Mouse (Mus musculus) embryonic stem cell, embryonic (primary cell): ENCODE measurements at regions not wholly inside any gene's neighbourhood (a gene's known extent, or its start where the extent isn't known, plus 50 kb on each side); places are given as distances from the start of the nearest gene placed in this dataset.

Experiments used
- CTCF ChIA-PET, 4 experiments: fragments of 300-600 bp in 2 of 4; fragments of 350-600 bp in 2 of 4; sonication (Branson Sonifier 250); formaldehyde crosslinking; loops; one replicate each; lab custom pipeline; 2022; ENCODE audit warnings: inconsistent platforms in 2 of 4; lab: Charles Lee
- POLR2A ChIA-PET, 4 experiments: fragments of 300-600 bp in 2 of 4; fragments of 350-600 bp in 2 of 4; sonication (Branson Sonifier 250); formaldehyde crosslinking; loops; one replicate each; lab custom pipeline; 2022; ENCODE audit warnings: antibody characterized with exemption in 4 of 4, inconsistent platforms in 1 of 4; lab: Charles Lee

GRCm38 (mm10) chr1:113703462-113703861, 1838.7 kb upstream of the Dsel start:
- ChIA-PET CTCF (no interaction called here), POLR2A (no interaction called here)

GRCm38 (mm10) chr1:113688614-113689013, 1823.9 kb upstream of the Dsel start:
- CTCF ChIA-PET, result no interaction called here
- POLR2A ChIA-PET, result no interaction called here

GRCm38 (mm10) chr1:113676301-113676871, 1811.7 kb upstream of the Dsel start:
- POLR2A ChIA-PET, result no interaction called here
- CTCF ChIA-PET, result no interaction called here

- CTCF ChIA-PET, result no interaction called here
Observed at GRCm38 (mm10) chr1:113630898-113631297, 1766.2 kb upstream of the Dsel start.

More at GRCm38 (mm10) chr1:113630898-113631297, 1766.2 kb upstream of the Dsel start:
- POLR2A ChIA-PET, result interaction anchor here in 1 of 4 experiments (0.7 kb wide), 1 partner anchor 331 kb away, joined by 3 read pairs; no protein-coding TSS in a partner anchor
